Mouse (Mus musculus) C2C12 (cell line): ENCODE data around the gene Otud3. TPM values are rescaled to one million over a fixed set of nuclear protein-coding genes. Genes with fewer than 3 reads are reported as not detected.
"Not testable (repeated sequence)": the region's sequence is repeated elsewhere in the genome, so short reads cannot be mapped to it uniquely, and the experiment has no call there.

Experiments used
- H3K27me3 ChIP-seq: one replicate; pipeline ENCODE4 v1.6.1; 2011; ENCODE audit not compliant: control insufficient read depth, insufficient read depth, insufficient read length
- H3K36me3 ChIP-seq: one replicate; pipeline ENCODE4 v1.6.1; 2011; ENCODE audit not compliant: control insufficient read depth, insufficient read depth
- H3K4me3 ChIP-seq: one replicate; pipeline ENCODE4 v1.5.1; 2011; ENCODE audit warnings: mild to moderate bottlenecking, control low read depth; ENCODE audit not compliant: poor library complexity, insufficient read depth, severe bottlenecking
- H3K79me2 ChIP-seq: one replicate; pipeline ENCODE4 v1.6.1; 2011; ENCODE audit not compliant: control insufficient read depth, insufficient read depth
- H3K79me3 ChIP-seq: one replicate; pipeline ENCODE4 v1.6.1; 2011; ENCODE audit warnings: low read depth, control low read depth
- H3ac ChIP-seq: one replicate; pipeline ENCODE3; 2011; ENCODE audit warnings: low read depth; ENCODE audit not compliant: control insufficient read depth, insufficient read length
- CEBPB ChIP-seq: IDR thresholded peaks from one replicate; pipeline ENCODE4 v1.6.1; 2011; ENCODE audit warnings: low read depth, mild to moderate bottlenecking, control low read depth, moderate library complexity
- CTCF ChIP-seq: IDR thresholded peaks from one replicate; pipeline ENCODE4 v1.5.1; 2011; ENCODE audit not compliant: control insufficient read depth, insufficient read depth, insufficient read length
- FOSL1 ChIP-seq: IDR thresholded peaks from one replicate; pipeline ENCODE4 v1.8.0; 2011; ENCODE audit warnings: mild to moderate bottlenecking, low read length; ENCODE audit not compliant: poor library complexity, insufficient read depth, severe bottlenecking
- MAX ChIP-seq: IDR thresholded peaks from one replicate; pipeline ENCODE4 v1.6.1; 2011; ENCODE audit warnings: mild to moderate bottlenecking, control low read depth
- MYOD1 ChIP-seq: IDR thresholded peaks from one replicate; pipeline ENCODE4 v1.6.1; 2011; ENCODE audit warnings: low read depth; ENCODE audit not compliant: control insufficient read depth, insufficient read length
- MYOG ChIP-seq: IDR thresholded peaks from one replicate; pipeline ENCODE4 v1.6.1; 2011; ENCODE audit not compliant: control insufficient read depth, insufficient read length; ENCODE audit errors: extremely low read depth
- USF1 ChIP-seq: IDR thresholded peaks from one replicate; pipeline ENCODE4 v1.6.1; 2011; ENCODE audit warnings: low read depth, mild to moderate bottlenecking, control low read depth, moderate library complexity
- polyA plus RNA-seq: library from polyadenylated mRNA; unstranded; fragments of >200 nt; fragmentation: generic; extraction: Trizol; gene quantifications from one replicate; pipeline ENCODE4 v1.2.1, GENCODE M21; 2012; ENCODE audit warnings: missing spikeins

The Otud3 gene
- polyA plus RNA-seq, 1 experiment, result 9.2 TPM

DNA sequence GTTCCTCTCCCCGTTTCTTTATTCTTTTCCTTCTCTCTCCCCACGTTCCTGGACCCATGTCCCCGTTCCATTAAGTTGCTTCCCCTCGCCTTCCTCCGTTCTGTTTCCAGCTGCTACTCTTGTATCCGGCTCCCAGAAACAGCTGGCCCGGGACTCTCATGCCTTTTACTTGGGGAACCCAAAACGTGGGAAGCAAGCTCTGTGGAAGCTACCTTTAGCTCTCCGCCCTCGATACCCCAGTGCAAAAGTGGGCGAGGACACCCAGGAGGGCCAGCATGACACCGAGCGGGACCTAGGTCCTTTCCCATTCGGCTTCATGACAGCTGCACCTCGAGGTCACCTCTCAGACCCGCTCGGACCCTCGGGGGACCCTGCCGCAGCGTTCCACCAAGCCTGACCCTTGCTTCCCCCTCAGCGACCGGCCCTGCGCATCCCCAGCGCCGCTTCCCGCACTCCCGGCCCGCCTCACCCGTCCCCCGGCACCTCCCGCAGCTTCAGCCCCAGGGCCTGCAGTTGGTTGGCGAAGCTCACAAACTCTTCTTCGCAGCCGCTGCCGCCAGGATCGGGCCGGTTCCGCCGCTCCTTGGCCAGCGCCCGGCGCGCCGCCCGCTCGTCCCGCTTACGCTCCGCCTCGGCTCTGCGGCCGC is 481 bp downstream of the Otud3 start:
- Histone ChIP-seq H3K79me3 (no peaks in the 10 kb centered on the region), H3K36me3 (peaks cover 5% of the 10 kb centered on the region), H3K4me3 (peak overlapping the region; percentile 56), H3K27me3 (no peaks in the 10 kb centered on the region), H3ac (peak overlapping the region; percentile 98), H3K79me2 (peaks cover 21% of the 10 kb centered on the region)
- TF ChIP-seq MYOG (no peak), USF1 (no peak), MAX (no peak)

DNA sequence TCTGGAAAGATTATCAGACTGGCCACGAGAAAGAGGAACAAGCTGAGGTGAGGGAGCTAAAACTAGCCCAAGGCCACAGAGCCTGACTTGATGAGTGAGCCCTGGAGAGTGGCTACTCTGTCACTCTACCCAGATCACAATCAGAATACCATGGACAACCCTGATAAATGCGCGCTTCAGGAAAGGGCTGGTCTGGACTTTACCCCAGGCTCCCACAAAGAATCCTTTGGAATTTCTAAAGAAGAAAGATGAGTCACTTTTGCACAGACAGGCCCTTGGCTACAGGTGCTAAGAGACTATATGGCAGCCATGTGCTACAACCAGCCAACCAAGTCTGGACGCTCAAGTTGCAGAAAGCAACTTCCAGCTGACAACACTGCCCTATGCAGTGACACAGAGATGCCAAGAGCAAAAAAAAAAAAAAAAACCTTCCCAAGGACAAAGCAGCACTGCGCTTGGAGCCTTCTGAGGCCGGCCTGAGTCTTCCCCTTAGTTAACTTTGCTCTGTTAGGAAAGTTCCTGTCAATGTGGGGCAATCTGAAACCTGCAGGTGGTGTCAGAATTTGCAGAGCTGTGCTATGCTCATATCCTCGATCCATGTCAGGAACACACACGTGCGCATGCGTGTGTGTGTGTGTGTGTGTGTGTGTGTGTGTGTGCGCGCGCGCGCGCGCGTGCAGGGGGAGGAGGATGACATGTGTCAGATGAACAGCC is 8.0 kb downstream of the Otud3 start:
- H3ac ChIP-seq, result no peak overlapping the region
- H3K79me3 ChIP-seq, result no peaks in the 10 kb centered on the region
- no peaks in the 10 kb centered on the region for H3K27me3 ChIP-seq
- H3K36me3 ChIP-seq, result peaks cover 32% of the 10 kb centered on the region
- TF ChIP-seq MAX, result no peak
- TF ChIP-seq FOSL1, result no peak
- no peak for TF ChIP-seq CEBPB
- no peak for TF ChIP-seq USF1
- no peak for TF ChIP-seq MYOD1
- TF ChIP-seq MYOG, result no peak
- TF ChIP-seq CTCF, result no peak
- H3K4me3 ChIP-seq, result no peak overlapping the region
- no peaks in the 10 kb centered on the region for H3K79me2 ChIP-seq

DNA sequence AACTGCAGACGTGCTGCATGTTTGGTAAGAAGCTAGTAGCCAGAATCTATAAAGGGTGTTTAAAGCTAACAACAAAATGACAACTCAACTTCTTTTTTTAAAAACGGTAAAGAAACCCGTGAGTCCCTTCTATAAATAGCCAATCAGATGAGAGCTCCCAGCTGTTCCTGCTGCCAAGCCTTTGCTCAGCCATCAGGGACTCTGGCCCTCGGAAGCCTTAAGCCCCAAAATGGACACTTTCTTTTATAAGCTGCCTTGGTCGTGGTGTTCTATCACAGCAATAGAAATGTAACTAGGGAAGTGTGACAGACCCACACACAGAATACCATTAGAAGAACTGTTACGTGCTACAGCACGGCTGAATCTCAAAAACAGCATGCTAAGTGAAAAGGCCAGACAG is 14.4 kb downstream of the Otud3 start:
- Histone ChIP-seq H3ac (no peak overlapping the region), H3K79me2 (no peaks in the 10 kb centered on the region), H3K4me3 (no peak overlapping the region), H3K27me3 (no peaks in the 10 kb centered on the region), H3K36me3 (peaks cover 29% of the 10 kb centered on the region), H3K79me3 (no peaks in the 10 kb centered on the region)
- TF ChIP-seq MAX, result no peak
- TF ChIP-seq USF1, result no peak
- TF ChIP-seq CTCF, result no peak
- no peak for TF ChIP-seq CEBPB
- TF ChIP-seq MYOD1, result no peak
- no peak for TF ChIP-seq MYOG

DNA sequence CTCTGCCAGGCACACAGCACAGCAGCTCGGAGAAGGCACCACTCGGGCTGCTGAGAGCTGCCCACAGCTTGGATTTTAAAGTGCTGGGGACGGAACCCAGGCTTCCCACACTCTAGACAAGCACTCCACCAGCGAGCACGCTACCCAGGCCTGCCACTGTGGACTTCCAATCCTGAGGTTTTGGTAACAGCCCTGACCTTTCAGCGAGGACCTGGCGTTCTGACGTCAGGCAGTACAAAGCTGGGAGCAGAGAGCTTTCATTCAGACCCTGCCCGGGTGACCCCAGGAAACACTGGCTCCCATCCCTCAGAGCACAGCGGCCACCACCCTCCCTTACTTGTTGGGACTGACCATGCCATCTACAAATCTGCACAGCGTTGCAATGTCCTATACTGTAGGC is 20.0 kb downstream of the Otud3 start:
- H3K36me3 ChIP-seq, result not testable (repeated sequence)

DNA sequence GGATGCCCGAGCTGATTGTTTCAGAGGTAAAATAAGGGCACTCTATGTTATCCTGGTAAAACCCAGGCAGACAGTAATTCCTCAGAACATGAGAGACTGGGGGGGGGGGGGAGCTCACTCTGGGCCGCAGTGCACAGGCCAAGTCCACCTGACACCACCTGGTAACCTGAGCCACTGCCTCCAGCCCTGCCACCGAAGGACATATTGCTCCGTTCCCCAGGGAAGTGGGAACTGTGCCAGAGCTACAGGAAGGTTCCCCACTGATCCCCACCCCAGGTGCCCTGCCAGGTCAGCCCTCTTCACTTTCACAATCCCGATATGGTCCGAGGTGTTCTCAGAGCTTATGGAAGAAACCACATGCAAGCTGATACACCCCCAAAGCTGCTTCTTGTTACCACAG is 21.1 kb downstream of the Otud3 start:
- Histone ChIP-seq H3K79me3 (no peaks in the 10 kb centered on the region), H3K4me3 (no peak overlapping the region), H3K36me3 (peaks cover 4% of the 10 kb centered on the region), H3K27me3 (no peaks in the 10 kb centered on the region), H3K79me2 (no peaks in the 10 kb centered on the region), H3ac (no peak overlapping the region)
- no peak for TF ChIP-seq FOSL1
- no peak for TF ChIP-seq MYOD1
- no peak for TF ChIP-seq CTCF
- no peak for TF ChIP-seq MYOG
- no peak for TF ChIP-seq USF1
- TF ChIP-seq MAX, result no peak
- no peak for TF ChIP-seq CEBPB

More for the DNA sequence above, 20.0 kb downstream of the Otud3 start:
- not testable (repeated sequence) for H3K27me3 ChIP-seq, H3K79me2 ChIP-seq, H3ac ChIP-seq, H3K79me3 ChIP-seq, H3K4me3 ChIP-seq

DNA sequence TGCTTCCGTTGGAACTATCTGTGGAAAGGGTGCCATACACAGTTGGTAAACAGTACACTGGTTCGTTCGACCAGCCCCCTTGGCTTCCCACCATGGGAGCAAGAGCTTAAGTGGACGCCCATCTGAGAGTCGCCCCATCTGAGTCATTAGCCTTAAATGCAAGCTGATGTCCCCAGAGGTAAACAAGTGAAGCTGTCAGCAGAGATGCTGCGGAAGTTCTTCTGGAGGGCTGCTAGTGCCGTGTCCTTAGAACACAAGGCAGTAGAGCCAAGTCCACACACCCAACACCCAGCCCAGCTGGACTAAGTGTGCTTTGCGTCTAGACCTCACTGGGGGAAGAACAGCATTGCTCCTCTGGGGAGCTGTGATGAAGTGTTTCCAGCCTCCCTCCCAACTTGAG is 24.1 kb downstream of the Otud3 start:
- no peaks in the 10 kb centered on the region for H3K27me3 ChIP-seq
- no peak for TF ChIP-seq CTCF
- TF ChIP-seq MAX, result no peak
- no peaks in the 10 kb centered on the region for H3K36me3 ChIP-seq
- H3ac ChIP-seq, result no peak overlapping the region
- H3K79me3 ChIP-seq, result no peaks in the 10 kb centered on the region
- no peaks in the 10 kb centered on the region for H3K79me2 ChIP-seq
- H3K4me3 ChIP-seq, result no peak overlapping the region
